Mouse (Mus musculus) thymus, adult 18-20 months (tissue): ENCODE results near the gene Commd8.

ENCODE experiments used
- DNase-seq, 2 experiments: peaks; one replicate each; pipeline ENCODE4 v3.0.0; 2022; ENCODE audit warnings: mixed read lengths in 2 of 2

The Commd8 gene

DNA sequence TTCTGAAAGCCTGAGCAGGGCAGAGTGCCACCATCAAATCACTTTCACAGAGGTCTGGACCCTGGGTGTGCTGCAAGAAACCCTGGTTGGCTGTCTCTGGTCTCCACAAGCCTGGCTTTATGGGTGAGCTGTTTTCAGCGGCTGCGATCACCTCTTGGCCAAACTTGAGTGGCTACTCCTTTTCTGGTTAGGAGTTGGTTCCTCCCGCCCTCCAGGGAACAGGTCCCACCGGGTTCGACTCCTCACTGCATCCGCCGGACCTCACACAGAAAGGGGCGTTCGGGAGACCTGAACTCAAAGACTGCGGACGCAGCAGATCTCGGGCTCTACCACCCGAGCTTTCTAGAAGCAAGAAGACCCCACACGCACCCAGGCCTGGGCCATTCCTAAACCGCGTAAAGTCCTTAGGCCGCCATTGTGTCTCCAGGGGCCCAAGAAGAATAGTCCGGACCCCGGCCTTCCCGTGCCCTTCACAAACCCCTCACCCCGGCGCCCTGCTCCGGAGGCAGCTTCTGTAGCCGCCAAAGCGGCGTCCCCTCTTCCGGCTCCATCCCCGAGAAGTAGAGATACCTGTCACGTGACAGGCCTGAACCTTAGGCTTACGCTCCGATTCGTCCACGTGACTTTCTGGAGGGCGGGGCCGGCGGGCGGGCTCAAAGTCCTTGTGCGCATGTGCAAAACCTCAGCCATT is at the start of gene Commd8:
TSS of gene Commd8 (minus strand) at position 596 of the 691 bp plus-strand sequence.
- DNase-seq = peak; percentile 91 to 96

DNA sequence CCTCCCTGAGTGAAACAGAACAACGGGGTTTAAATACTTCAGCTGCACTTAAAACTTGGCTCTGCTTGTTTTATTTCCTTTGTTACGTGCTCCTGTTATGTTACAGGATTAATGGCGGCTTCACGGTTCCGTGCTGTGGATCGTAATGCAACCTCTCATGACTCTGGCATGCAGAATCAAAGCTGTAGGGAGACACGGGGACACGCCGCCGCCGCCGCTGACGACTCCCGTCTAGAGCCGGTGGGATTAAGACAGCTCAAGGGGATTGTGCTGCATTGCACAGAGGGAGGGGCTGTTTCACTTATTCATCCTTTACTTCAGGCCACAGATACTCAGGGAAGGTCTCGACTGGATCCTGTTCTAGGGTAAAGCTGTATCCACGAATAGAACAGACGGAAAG is 43.8 kb upstream of the Commd8 start:
- no peak for DNase-seq

DNA sequence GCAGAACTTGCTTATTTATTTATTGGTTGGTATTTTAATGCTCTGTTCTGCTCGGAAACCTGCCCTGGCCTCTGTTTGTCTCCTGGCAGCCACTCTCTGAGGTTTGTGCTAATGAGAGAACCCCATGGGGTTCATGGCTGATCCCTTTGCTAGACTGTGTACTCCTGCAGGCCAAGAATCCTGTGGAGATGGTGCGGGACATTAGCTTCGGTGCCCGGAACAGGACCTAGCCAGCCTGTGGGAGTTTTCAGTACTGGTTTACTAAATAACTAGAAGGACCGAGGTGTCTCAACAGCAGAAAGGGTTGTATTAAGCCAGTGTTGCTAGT is 42.8 kb upstream of the Commd8 start:
- DNase-seq = no peak

DNA sequence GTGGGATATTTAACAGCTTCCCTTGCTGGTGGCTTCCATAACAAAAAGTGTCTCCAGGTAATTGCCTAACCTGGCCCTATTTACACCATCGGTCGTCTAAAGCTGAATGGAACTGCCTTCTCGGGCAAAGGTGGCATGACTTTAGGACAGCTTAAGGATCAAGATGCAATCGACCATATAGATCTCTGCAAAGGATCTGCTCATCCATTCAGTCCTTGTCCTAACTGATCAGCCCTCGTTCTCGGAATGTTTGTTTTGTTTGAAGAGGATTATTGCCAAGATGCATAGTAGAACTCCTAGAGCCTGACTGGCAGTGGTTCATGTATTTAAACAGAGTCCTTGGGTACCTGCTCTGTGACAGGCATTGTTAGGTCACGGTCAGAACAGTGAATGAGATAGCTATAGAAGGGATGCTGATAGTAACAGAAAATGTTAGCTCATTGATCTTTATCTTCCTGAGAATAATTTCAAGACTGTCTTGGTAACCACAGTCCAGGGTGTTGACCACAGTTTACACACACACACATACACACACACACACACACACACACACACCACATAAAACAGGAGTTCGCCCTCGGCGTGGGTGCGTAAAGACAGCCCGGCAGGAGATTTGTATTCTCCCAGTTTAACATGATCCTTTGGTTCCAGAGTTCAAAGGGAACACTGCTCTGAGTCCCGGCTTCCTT is 42.3 kb upstream of the Commd8 start:
- DNase-seq = no peak

DNA sequence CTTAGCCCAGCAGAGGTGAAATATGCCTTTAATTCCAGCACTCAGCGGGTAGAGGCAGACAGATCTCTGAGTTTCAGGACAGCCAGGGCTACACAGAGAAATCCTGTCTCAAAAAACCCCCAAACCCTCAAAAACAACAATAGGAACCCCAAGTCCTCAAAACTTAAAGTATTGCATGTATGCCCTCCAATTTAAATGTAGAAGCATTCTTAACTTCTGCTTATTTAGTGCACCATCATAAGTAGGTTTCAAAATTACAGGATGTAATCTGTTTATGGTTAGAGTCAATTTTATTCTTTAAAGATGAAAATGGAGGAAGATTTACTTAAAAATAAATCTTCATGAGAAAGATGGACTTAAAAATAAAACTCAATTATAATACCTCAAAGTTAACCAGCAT is 40.5 kb upstream of the Commd8 start:
- no peak for DNase-seq

DNA sequence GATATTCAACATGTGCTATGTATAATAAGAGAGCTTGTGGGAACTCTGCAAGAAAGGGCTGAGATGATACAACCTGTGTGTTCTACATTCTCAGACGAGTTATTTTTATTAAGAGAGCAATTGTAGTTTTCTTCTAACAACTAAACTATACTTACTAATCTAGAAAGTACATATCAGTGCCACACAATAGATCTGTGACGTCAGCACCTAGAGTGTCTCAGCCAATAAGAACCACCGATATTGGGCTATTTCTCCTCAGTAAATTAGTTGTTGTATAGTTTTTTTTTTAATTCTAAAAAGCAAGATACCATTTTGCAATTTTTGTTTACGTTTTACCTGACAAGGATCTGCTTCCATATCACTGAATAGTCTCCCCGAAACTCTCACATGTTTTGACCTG is 37.3 kb upstream of the Commd8 start:
- no peak for DNase-seq

DNA sequence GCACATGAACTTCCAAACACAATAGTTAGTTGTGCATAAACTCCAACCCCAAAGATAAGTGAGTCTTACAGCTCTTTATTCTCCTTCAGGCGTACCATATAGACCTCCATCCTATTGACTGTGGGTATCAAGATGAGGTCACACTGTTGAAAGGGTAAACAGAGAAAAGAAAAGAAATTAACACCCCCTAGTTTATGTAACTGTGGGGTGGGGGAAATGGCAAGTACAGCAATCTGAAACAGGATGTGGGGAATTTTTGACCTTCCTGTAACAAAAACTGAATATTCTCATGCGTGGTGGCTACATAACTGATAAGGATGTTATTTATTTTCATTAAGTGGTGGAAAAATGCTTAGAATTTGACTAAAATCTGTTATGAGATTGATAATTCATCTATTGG is 36.5 kb upstream of the Commd8 start:
- no peak for DNase-seq

DNA sequence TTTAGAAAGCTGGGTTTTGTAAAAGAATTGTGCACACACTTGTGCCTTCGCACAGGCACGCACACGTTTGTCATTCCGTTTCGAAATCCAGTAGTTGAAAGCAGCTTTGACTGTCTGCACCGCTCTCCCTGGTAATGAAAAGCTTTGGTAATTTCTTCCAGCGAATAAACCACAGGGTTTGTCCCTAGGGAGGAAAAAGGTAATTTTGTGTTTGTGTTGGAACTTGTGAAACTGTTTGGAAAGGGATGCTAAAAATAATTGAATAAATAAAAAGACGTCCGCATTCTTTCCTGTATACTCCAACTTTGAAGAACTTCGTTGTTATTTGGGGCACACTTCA is 35.7 kb upstream of the Commd8 start:
- no peak for DNase-seq

DNA sequence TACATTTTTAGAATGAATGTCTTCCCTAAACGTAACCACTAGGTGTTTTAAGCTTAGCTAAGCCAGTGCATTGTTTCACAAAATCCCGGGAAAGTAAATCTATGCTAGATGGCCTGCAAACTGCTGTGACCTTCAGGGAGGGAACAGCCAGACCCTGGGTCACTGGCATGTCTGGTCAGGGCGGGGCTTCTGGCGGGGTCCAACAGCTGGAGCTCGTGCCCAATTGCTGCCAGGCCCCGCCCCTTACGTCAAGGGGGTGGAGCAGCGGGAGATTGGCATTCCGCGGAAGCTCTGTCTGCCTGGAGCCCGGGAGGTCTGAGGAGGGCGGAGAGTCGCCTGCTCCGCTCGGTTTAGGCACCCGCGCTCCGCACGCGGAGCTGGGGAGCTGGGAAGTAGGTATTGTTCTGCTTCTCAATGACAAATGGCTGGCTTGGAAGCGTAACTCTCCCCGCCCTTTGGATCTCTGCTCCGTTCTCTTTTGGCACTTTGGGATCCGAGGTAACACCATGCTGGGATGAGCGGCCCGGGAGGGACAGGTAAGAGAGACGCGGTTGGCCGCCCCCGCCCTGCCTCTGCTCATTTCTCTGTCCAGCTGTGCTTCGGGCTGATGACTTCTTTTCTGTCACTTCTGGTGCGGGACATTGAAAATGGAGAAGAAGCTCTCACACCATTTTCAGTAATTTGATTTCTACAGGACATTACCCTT is 35.2 kb upstream of the Commd8 start:
- DNase-seq = peak; percentile 84 to 85

DNA sequence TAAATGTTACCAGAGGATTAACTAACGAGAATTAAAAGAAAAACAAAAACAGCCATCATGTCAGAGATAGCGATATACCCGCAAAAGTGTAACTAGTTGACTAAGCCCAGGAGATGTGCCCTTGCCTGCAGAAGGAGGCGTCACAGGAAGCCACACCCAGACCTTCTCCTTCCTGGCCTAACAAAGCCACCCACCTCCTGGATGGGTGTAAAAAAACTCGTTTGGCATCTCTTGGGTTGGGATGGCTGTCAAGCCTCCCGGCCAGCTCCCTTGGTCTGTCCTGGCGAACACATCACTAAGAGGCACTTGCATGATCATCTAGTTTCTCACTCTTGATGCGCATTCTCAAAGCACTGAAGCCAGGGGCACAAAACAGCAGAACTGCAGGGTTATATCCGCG is 34.0 kb upstream of the Commd8 start:
- no peak for DNase-seq

DNA sequence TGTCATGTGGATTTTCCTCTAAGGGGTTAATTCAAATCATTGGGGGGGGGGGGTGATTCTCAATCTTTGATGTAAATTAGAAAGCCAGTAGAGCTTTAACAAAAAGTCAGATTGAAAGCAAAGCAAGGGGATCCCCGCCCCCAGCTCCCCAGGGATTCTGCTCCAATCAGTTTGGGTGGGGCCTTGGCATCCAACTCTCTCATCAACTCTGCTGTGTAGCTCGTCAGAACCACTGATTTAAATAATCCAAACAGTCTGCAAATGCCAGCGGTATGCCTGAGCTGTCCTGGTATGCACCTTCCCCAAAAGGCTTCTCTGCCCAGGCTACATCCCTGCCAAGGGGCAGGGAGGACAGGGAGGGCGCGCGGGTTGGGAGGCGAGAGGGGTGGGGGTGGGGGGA is 33.6 kb upstream of the Commd8 start:
- no peak for DNase-seq

DNA sequence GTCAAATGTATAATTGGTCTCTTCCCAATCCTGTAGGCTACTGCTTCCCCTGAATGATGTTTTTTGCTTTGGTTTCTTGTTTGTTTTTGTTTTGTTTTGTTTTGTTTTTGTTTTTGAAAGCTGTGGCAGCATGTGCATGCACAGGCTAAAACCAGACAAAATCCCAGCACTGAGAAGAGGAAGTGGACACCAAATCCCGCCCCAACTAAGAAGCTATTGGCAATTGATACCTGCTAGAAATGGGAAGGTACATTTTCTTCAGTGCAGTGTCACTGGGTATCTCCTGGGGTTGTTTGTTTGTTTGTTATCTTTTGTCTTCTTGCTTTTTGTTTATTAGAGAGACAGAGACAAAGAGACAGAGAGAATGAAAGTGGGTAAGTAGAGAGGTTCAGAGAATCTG is 27.5 kb upstream of the Commd8 start:
- no peak for DNase-seq

DNA sequence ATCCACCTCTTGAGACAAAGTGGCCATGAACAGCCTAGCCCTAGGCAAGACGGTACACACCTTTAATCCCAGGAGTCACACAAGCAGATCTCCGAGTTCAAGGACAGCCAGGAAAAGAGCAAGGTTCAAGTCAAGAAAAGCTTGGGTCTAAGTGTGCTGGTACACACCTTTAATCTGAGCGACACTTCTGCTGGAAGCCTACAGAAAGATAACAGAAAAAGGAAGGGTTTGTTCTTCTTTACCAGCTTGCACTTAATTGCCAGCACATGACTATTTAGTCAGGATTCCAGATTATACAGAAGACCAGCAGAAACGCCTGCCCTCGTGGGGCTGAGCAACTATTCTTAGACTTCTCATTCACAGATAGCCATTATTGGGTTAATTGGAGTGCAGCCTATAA is 23.9 kb upstream of the Commd8 start:
- DNase-seq = no peak

DNA sequence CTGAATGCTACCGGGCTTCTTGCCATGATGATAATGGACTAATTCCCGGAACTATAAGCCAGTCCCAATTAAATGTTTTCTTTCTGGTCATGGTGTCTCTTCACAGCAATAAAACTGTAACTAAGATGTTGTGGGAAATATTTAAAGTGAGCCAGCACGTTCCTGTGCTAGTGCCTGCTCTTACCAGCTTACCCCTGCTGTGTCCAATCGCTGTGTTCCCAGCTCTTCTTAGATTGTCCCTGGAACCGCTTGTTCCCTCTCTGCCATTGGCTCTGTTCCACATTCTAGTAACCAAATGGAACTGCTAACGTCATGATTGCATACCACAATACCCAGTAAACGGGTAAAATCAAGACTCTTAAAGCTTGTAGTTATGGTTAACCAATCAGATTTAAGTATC is 23.2 kb upstream of the Commd8 start:
- no peak for DNase-seq

DNA sequence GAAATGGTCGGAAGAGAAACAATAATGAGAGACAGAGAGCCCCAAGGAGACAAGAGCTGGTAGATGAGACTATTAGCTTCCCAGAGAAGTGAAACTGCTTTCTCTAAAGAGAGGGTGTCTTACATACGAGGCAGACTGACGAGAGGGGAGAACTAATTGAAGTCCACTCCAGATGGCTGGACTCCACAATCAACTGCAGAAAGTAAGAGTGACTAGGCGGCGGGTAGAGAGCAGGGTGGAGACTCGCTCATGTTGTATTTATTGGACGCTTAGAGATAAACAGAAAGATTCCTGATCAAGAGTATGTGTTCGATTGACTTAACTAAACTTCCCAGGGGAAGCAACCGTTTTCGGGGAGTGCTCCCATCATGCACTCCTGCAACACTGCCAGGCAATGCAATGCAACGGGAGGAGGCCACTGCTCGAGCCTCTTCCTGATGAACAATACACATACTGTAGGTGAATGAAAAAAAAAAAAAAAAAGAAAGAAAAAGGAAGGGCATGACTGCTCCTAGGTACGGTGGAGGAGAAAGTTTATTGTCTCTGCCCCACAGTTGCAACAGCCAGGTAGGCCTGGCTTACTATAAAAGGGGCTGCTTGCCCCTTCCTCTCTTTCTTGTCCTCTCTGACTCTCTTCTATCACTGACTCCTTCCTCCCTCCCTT is 16.6 kb upstream of the Commd8 start:
- no peak for DNase-seq

DNA sequence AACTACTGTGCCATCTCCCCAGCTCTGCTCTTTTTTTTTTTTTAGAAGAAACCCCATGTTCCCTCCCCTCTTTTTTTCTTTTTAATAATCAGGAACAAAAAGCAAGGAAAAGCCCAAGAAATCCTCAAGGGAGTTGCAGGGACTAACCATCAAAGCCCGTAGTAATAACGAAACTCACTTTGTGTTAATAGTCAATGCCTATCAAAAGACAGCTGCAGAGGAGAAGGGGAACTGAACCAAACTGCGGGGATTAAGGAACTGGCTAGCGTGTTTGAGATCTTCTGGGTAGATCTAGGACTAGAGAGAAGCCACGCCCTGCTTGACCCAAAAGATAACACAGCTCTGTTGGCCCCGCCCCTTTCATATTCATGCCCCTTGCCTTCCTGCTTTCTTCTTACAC is 15.9 kb upstream of the Commd8 start:
- DNase-seq = no peak

DNA sequence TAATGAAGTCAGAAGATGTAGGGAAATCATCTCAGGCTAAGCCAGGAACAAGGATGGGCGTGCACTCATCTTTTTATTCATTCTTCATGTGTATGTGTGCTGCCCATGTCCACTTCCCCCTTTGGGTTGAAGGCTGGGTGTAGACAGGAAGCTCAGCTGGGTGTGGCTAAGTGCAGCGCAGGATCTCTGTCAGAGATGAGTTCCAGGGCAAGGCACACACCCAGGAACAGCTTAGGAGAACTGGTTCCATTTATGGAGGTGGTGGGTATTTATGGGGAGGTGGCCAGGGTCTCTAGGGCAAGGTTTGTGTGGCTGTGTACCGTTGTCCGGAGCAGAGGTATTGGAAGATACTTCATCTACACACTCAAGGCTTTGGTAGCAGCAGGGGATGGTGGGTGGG is 14.8 kb upstream of the Commd8 start:
- peak in 1 of 2 experiments; percentile 22 for DNase-seq

DNA sequence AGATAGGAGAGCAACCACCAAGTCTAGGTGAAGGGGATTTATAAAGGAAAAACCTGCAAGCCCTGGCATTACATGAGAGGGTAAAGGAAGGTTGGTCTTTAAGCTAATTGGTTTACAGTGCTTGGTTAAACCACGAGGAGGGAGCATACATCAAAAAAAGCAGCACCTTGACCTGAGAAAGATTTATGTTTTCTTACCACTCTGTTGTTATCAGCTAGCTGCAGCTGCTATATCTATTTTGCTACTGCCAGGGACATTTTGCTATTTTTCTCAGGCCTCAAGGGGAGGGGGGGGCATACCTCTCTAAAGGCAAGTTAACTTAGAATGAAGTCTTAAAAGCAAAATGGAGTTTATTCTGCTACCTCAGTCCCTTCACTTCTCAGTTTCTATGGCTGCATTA is 13.2 kb upstream of the Commd8 start:
- DNase-seq = no peak

DNA sequence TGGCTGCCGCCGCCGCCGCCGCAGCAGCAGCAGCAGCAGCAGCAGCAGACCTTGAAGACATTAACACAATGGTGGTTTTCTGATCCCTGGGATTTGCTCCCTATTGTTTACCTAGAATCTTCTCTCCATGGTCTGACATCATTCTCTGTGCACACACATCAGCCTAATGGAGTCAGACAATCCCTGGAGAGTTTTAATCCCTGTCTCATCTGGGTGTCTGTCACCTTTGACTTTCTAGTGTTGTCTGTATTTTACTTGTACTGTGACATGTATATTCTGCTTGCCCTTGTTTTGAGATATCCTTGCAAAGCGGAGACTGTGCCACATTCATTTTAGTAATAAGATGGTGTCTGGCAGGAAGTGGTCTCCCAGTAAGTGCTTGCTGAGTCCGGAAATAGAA is 7.5 kb upstream of the Commd8 start:
- no peak for DNase-seq

DNA sequence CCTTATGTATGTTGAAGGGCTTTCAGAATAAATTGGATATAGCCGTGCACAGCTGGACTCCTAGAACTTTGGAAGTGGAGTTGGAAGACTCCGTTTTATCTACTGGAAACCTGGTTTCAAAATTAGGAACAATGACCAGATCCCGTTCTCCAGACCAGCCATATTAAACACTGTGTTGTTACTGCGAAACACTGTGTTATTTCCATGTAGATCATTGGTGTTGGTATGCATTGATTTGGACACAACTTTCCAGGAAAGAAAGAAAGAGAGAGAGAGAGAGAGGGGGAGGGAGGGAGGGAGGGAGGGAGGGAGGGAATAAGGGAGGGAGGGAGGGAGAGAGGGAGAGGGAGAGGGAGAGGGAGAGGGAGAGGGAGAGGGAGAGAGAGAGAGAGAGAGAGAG is 7.1 kb upstream of the Commd8 start:
- no peak for DNase-seq

DNA sequence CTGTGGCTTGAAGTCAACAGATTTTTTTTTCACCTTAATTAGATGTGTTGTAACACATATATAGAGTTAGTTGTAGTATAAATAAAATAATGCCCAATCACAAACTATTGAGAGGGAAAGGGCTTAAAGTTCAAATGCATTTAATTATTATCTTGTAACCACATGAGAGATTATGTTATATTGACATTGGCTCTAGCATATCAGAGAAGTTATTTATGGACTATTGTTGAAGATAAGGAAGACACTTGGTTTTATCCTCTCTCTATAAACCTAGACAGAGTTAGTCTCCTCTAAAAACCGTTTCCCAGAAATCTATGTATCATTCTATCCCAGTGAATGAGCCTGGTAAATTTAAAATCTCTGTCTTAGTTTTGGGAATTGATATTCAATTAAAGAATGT is 5.5 kb upstream of the Commd8 start:
- DNase-seq = no peak

DNA sequence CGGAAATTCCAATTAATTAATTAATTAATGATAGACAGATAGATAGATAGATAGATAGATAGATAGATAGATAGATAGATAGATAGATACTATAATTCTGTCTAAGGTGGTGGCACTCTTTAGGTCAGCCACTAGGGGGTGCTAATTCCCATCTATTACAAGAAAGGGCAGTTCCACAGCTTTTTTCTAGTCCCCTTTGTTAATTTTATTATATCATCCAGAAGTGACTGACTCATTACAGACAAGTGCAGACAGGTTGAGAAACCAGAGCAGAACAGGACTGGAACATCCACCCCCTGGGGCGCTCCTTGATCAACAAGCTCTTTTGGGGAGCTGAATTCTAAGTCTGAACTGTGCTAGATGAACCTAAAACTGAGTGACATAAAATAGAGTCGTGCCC is 4.7 kb upstream of the Commd8 start:
- no peak for DNase-seq

DNA sequence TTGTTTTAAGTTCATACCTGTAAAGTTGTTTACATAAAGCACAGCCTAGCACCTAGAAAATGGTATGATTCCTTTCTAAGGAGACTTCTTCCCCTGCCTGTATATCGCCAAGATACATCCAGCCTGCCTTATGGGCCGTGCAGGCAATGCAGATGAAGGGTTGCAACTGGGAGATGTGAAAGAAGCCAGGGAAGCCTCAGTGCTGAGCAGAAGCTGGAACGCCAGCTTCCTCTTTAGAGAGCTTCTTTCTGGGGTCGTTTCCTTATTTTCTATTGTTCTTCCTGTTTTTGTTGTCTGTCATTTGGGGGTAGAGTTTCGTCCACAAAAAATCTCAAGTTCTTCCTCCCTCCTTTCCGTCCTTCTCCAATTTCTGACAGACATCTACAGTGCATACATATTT is 2.1 kb upstream of the Commd8 start:
- no peak for DNase-seq

DNA sequence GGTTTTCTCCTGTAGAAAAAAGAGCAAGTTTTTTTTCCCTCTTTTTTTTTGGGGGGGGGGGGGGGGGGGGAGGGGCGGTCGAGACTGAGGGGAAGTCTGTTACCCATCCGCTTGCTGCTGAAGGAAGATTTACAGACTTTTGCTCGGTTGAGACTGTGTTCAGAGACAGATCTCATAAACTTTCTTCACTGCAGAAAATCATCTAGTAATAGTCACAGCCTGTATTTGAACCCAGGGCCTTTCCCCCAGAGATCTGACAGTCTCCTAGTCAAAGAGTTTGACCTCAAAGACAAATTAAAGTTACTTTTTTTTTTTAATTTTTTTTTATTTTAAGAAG is 264 bp upstream of the Commd8 start:
- DNase-seq = no peak
